Mouse (Mus musculus) small intestine, adult 2 months (tissue): ENCODE measurements around the gene Trim34a.

ENCODE experiments used
- CTCF ChIP-seq: fragments of 200-500 bp; IDR thresholded peaks from 2 replicates; pipeline ENCODE4 v1.5.1; 2012; ENCODE audit warnings: low read depth, mild to moderate bottlenecking, control low read depth, inconsistent platforms, low read length, moderate library complexity, mixed read lengths; ENCODE audit not compliant: insufficient replicate concordance, insufficient read length; ENCODE audit errors: extremely low read depth
- POLR2A ChIP-seq: fragments of 200-500 bp; IDR thresholded peaks from 2 replicates; pipeline ENCODE4 v1.6.1; 2012; ENCODE audit warnings: low read depth, mild to moderate bottlenecking, control low read depth, inconsistent platforms, low read length, moderate library complexity

GRCm38 (mm10) chr7:104240857-104241256 is 3.4 kb upstream of the Trim34a start:
- TF ChIP-seq CTCF (no peak), POLR2A (no peak)
